Mouse (Mus musculus) thymus, postnatal 4 days (tissue): ENCODE measurements around the gene Igsf9.

Experiments used
- DNase-seq: peaks from one replicate; pipeline ENCODE4 v3.0.0; 2021

The Igsf9 gene

DNA sequence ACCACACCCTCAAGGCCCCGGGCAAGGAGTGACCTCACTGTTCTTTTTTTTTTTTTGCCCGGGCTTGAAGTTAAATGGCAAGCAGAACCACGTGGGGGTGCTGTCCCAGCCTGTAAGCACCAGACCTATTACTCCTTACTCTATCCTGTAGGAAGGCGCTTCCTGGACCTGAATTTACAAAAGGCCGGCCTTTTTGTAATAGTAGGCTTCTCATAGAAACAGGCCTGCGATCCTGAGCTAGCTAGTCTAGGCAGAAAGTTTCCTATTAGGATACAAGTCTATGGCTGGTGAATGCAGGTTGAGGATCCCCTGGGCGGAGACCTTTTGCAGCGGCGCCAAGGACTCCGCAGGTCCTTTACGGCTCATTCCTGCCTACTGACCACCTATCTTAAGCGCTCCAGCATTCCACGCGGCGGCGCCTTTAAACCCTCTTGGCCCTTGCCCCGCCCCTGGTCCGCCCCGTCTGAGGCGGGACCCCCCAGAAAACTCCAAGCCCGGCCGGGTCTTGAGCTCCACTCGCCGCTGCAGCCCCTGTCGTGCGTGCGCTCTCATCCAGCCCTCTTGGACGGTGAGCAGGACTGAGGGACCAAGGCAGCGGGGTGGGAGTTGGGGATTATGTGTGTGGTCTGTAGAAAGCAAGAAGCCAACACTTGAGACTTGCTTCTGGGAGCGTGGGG is 18.3 kb downstream of the Igsf9 start, which contains the start of gene Tagln2:
TSS of gene Tagln2 (plus strand) at position 283 of the 677 bp plus-strand sequence.
- DNase-seq = peak; percentile 74

DNA sequence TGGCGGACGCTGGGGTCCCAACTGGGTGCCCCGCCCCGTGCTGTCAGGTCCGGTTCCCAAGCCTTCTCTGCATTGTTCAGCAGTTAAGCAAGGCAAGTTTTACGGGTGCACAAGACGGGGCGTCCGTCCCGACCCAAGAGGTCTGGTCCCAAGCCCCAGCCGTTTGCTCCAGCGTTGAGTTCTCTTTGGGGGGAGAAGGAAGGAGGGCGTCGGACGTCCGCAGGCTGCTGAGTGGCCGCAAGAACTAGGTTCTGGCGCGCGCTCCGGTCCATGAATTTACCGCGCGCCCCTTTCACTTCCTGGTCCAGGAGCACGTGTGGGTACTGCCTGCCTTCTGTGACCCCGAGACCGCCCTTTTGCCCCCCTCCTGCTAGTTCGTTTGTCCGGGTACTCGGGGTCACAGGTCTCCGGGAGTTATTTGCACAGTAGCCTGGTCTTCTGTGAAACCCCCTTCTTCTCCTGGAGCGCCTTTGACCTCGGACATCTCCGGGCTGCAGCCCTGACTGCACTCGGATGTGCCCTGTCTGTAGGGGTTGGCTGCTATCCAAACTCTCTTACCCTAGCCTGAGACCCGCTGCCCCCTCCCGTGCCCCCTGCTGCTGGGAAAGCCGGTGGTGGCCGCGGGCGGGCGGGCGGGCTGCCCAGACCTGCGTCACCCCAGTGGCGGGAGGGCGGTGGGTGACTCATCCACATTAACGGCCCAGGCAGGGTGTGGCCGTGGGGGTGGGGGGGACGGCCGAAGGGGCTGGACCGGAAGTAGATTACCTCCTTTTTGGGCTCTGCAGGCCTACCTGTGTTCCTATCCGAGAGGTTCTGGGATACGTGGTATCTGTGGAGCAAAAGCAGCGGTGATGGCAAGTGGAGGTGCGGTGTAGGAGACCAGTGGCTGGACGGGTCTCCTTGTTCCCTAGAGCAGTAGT is 19.1 kb downstream of the Igsf9 start:
- peak; percentile 48 for DNase-seq

DNA sequence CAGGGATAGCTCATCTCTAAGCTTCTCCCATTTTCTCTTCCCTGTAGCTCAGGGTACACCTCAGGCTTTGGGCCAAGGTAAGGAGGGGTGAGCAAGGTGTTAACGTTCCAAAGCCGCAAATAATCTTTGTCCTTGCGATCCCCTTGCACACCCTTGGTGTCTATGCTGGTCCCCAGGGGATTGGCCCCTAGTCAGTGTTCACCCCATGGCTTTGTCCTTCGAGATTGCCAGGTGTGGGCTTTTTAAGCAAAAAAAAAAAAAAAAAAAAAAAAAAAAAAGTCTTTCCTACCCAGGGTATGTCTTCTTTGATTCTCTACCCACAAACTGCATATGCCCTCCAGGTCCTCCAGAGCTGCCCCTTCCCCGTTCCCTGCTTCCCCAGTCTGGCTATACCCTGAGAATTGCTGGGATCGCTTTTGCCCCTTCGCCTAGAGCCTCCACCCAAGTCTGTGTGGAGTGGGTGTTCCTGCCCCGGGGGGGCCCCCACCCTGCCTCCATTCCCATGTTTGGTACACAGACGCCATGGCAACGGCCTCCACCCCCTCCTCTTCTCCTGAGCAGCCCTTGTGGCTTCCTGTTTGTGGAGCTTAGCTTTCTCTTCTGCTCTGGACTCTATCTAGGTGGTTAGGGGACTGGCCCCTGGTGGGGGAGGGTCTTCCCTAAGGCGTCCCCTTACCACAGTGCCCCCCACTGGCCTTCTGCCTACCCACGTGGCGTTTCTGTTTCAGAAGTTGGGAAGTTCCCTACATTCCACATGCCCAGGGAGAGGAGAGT is 20.0 kb downstream of the Igsf9 start:
- peak; percentile 76 for DNase-seq

DNA sequence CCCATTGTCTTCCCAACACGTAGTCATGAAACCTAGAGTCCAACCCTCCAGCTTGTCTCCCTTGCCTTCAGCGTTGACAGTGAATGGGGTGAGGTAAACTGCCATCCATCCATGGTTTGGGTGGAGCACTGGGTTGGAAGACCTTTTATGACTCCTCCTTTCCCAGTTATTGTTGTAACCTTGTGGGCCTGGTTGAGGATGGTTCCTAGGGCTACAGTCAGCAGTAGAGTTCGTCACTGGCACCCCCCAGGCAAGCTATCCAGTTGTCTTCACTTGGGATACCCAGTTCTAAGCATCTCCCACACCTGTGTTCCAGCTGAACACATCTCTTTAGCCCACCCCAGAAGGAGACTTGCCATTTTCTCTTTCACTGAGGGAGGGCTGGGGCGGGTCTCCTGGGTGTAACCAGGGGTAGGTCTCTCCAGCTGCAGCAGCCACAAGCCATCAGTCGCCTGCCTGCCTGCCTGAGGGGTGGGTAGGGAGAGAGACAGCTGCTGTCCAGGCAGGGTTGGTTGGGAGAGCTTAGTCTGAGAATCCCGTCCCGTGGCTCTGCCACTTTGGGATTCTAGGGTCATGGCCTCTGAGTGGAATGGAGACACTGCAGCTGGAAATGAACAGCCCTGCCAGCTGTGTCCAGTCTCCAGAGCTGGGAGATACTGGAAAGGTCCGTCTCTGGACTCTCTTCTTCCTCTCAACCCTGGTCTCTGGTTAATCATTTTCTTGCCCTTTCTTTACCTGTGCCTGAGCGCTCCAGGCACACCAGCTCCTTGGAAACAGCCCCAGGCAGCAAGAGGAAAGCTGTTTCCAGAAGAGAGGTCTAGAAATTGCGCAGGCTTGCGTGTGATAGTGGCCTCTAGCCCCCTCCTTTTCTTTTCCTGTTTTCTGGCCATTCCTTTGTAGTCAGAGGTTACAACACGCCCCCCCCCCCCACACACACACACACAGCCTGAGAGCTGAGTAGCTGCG is 20.8 kb downstream of the Igsf9 start:
- peak; percentile 46 for DNase-seq

DNA sequence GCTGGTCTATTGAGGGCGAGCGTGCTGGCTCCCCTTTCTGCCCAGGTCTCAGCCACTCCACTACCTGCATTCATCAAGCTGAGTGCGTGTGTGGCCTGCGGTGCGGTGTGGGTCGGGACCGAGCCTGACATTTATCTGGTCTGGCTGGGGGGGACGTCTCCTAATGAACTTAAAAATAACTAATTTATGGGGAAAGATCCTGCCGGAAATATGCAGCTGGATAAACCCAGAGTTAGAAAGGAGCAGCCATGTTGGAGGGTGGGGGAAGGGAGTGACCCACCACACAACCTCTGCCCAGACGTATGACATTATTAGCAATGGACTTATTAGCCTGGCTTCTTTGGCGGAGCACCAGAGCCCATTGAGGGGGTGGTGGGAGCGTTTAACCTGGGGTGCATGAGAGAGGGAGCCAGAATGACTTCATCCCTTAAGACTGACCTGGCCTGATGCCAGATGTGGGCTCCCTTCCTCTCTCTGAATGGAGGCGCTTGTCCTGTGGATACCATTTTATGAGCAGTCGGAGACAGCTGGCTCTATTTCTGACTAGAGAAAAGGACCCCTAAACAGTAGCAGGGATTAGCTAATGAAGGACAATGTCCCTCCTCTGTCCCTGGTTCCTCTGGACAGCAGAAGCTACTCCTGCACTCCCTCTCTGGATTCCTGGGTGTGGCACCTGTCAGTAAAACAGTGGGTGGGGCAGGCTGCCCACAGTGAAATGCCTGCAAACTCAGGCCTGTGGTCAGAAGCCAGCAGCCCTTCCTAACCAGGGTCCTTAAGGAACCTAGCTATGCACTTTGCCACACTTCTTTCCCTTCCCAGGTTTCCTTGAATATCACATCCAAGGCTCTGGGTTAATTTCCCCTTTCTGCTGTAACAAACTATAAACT is 21.8 kb downstream of the Igsf9 start:
- DNase-seq = no peak

DNA sequence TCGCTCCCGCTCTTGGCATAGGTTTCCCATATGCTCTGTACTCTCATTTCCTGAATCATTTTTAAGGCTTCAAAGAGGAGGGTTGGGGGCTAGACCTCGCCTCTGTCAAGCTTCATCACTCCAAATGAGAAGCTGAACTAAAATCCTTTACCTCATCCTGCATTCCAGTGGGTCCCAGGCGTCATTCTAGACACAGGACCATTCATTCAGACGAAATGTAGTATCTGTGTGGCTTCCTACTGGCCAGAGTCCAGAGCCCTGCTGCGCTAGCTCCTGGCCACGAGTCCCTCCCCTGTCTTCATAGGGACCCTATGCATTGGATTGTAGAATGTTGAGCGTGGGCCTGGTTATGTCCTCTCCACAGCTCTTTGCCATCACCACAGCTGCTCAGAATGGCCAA is 23.2 kb downstream of the Igsf9 start:
- no peak for DNase-seq

DNA sequence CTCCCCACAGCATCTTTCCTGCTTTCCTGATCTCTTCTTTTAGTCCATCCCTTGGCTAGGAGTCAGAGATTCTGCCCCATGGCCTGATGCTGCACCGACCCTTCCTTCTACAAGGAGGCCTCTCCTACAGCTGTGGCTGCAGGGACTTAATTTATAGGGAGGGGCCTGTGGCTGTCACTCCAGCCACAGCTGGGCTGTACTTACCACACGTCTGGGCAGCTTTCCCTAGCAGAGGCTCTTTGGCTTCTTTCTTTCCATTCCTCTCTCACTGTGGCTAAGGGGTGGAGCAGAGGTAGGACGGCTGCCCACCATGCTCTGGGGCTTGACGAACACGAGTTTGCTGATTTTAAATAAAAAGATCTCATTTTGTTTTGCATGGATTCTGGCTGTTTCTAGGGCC is 25.4 kb downstream of the Igsf9 start:
- no peak for DNase-seq

DNA sequence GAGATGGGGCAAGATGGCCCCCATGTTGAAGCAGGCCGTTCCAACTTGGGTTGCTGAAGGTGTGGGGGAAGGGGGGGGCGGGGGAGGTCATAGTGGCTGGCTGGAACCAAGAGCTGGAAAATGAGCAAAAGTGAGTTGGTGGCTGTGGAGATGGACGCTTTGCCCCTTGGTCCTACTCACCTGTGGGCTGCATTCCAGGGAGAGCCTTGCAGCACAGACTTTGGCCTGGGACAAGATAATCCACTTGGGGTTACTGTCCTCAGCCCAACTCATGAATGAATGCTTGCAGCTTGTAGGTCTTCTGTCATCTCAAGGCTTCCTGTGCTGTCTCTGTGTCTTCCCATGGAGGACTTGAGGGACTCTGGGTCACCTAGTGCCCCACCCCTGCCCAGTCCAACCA is 26.1 kb downstream of the Igsf9 start:
- DNase-seq = no peak

DNA sequence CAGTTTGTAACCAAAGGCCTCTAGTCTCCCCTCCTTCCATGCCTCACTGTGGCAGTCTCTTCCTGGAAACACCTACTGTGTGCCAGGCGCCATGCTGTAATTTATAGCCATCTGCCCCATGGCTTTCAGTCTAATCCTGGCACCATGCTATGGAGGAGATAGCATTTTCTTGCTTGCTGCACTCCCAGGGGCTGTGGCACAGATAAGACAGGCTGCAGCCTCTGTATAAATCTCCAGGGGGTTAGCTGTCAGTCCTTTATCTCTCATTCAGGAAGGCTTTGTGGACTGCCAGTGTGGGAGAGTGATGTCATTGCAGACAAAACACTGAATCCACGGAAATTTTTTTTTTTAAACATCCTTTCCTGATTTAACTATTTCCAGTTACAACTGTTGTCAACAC is 26.6 kb downstream of the Igsf9 start:
- DNase-seq = no peak

DNA sequence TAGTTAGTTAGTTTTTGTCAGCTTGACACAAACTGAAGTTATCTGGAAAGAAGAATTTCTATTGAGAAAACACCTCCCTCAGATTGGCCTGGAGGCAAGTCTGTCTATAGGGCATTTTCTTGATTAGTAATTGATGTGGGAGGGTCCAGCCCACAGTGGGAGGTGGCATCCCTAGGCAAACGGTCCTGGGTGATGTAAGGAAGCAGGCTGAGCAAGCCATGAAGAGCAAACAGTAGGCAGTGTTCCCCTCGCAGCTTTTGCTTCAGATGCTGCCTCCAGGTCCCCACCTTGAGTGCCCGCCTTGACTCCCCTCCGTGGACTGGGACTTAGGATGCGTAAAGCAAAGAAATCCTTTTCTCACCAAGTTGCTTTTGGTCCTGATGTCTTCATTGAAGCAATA is 27.6 kb downstream of the Igsf9 start:
- DNase-seq = no peak

DNA sequence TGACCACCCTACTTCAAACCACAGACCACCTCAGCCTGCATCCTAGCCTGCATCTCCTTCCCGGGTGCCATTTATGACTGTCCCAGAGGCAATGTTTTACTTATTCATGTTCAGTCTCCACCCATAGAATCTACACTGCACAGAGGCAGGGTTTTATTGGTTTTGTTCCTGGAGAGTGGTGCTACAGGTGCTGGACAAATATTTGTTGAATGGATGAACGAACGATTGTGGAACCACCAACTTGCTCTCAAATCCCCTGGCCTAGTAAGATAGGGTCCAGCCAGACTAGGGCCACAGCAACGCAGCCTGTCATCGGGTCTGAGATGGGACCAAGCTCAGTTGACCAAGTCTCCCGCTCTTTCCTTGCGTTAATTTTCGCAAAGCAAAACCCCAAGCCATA is 28.4 kb downstream of the Igsf9 start:
- DNase-seq = no peak

DNA sequence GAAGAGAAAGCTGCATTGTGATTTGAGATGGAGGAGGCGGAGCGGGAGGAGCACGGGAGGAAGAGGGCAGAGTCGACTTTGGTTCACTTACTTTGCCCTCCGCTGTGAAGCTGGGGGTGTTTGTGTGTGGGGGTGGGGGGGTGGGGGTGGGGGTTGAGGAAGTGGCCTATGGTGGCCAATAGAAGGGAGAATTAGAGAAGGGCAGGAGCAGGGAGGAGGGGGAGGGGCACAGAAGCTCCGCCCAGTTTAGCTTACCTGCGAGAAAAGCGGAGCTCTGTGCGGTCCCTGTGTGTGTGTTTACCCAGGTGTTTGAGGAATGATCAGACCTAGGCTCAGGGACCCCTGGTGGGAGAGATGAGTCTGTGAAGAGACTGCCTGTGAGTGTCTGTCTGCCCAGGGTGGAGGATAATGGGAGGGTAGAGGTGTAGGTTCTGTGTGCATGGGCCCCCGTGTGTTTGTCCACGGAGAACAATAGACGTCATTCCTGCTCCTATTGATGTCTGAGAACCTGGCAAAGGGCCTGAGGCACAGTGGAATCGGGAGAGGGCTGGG is 28.9 kb downstream of the Igsf9 start:
- DNase-seq = no peak

DNA sequence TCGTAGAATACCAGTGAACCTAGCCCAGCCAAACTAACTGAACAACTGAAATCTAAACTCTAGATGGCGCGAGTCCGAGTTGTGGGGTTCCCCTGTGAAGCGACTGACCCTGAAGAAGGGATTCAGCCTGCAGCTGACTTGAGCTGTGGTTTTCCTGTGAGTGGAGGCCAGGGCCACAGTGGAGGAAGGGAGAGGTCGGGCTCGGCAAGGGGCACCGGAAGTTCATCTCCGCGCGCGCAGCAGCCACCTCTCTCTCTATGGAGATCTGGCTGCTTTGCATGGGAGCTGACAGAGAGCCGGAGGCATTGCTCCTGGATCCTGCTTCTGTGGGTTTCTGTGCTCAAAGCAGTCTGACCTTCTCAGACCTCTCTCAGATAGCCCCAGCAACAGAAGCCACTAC is 31.4 kb downstream of the Igsf9 start:
- peak; percentile 81 for DNase-seq

DNA sequence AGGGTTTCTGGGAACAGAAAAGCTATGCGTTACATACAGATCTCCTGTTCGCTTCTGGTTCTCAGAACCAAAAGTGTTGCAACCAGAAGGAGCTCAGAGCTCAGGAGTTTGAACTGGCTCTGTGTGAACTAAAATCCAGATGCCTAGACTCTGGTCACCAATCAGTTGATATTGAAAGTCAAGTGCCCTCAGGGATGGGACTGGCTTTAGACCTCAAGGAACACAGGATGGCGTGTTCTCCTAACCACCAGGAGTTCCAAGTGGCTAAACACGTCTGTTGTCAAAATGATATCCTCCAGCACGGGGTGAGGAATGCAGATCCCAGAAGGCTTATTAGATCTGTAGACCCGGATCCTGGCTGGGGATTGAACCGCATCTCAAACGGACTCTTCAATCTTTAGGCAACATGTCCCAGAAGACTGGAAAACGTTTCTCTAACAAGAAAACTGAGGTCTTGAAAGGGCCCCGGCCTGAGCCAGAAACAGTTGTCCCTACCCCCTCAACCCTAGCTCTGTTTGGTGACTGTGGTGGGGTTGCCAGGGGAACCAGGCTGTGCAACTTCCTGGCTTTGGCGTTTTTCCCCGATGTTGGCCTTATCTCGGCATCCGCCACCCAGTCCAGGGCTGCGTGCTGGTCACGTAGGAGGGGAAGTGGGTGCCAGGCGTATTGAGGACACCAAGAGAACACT is 32.1 kb downstream of the Igsf9 start:
- DNase-seq = peak; percentile 72

DNA sequence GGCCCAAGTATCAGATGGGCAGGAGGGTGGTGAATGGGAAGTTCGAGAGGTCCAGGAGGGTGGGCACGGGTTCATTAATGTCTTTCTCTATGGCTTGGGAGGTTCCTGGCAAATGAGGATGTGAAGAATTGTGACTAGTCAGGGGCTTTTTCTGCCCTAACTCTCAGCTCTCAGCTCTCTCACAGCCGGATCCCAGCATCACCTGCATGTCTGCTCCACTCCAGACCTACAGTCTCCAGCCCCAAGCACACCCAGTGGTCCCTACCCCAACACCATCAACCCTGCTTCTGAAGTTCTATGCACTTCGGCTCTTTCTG is 32.6 kb downstream of the Igsf9 start:
- peak; percentile 48 for DNase-seq

DNA sequence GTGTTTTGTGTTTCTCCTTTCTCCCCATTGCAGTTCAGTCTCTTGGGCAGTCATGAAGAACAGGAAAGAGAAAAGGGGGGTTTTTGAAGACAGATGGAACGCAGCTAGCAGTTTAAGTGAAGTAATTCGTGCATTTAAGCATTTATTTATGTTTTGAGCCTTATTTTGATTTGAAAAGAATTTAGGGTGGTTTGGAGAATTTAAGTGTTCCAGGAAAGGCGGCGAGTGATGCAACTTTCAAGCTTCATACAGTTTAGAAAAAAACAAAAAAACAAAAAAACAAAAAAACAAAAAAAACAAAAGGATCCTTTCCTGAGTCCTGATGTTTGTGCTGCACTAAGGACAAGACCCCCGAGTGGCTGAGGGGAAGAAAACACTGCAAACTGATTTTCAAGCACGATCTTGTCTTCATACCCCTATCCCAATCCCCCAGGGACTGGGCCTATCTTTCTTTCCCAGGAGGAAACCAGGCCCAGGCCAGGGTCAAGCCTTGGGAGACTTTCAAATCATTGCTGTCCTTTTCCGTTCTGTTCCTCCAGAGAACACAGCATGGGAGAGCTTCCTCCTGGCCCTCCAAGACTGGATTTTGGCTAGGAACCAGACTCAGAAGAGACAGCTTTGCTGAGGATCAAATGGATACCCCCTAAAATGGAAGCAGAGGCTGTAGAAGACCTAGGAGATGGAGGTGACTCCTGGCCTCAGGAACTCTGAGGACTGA is 33.1 kb downstream of the Igsf9 start:
- DNase-seq = no peak

DNA sequence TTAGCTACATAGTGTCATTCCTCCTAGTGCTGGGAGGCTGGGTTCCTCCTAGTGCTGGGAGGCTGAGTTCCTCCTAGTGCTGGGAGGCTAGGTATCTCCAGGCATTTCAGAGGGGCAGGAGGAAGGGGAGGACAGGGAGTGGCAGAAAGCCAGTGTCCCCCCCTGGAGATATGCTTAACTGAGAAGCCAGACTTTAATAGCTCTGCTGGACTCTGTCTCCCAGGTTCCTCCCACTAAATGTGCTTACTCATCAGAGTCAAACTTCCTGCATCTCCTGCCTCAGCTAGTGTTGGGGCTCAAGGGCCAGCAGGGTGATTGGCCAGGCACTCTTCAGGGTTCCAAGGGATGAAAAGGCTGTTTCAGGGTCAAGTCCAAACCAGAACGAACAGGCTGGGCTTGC is 33.8 kb downstream of the Igsf9 start:
- DNase-seq = no peak

DNA sequence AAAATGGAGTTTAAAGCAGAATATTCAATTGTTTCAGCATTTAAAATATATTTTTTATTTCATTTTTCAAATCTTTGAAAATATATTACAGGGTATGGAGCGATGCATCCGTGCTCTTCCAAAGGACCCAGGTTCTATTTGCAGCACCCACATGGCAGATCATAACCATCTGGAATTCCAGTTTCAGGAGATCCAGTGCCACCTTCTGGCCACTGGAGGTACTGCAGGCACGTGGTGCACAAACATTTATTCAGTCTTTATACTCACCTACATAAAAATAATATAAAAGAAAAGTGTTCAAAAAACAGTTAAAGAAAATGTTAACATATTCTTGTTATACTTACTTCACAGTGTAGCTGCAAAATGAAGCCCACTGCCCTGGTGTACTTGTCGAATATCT is 36.4 kb downstream of the Igsf9 start:
- DNase-seq = peak; percentile 54

DNA sequence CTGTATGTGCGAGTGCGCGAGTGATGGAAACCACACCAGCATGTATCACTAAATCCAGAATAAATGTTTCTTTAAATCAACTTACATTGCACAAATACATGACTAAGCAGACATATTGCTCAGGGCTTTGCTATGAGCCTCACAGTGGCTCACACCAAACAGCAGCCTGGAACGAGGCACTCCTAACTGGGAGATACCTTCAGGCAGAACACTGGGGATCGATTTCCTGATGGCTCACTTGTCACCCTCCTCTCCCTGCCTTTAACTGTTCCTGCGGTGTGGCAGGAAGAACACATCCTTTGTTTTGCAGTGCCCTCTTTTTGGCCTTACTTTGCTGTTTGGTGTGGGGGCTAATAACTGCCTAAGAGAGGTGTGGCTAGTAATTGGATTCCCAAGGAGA is 38.1 kb downstream of the Igsf9 start:
- no peak for DNase-seq
